Mouse (Mus musculus): Measurements from ENCODE around the gene Alg9.

The Alg9 gene

GRCm38 (mm10) chr9:50774991-50775612 lies at the start of gene Alg9, which contains the start of gene 1110032A03Rik:
Gene Alg9 (plus strand): TSS chr9:50775019.
Gene 1110032A03Rik (minus strand): TSS chr9:50775520.
- DNase-seq = peak; percentile 90

DNA sequence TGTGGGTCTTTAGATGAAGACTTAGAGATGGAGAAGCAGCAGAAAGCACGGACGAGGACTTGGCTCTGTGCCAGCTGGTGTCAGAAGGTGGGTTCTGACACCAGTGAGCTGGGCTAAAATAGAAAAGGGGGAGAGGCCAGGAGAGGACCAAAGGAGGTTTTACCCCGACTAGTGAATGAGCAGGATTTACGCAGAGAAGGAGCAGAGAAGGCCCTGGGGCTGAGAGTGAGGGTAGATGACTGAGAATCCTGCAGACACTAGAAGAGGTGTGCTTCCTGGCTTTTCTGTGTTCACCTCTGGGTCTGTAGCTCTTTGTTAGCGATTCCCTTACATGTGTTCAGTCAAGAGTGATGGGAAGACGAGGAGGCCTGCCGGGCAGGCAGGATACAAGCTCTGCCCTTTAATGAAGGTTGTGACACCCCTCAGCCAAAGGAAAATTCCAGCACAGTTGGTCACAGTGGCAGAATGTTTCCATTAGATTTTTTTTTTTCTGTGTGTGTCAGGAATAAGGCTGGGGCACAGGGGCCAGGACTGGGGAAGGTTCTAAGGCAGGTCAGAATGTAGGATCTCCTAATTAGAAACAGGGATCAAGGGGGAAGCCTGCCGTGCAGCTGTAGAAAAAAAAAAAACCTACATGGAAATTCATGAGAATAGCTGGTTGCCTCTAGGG lies 48.8 kb upstream of the Alg9 start:
- DNase-seq = no peak

DNA sequence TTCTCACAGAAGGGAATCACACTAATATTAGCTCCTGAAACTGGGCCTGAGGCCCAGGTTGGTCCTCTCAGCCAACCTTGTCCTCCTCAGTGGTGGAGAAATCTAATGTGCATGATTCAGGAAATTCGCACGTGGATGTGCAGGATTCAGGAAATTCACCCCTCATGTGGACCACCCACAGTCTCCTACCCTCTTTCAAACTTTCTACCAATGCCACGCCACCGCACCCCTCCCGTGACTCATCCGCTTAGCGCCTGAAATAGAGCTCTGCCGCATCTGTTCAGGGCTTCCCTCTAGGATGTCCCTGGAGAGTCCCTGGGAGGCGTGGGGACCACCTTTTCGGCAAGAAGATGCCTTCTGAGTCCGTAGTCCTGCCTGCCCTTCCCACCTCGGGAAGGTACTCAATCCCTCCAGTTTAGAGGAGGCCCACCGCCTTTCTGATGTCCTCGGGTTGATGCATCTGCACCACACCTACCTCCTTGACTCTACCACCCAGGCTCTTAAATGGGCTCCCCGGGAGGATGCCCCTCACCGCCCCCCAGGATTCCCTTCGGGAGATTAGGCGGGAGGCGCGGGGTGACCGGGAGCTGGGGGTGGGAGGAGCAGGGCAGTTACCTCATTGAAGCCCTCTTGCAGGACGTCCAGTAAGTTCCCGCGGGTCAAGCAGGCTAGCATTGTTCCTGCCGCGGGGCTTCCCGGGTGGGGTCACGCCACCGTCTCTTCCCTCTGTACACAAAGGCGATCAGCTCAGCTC lies 47.5 kb upstream of the Alg9 start:
- peak; percentile 84 for DNase-seq

DNA sequence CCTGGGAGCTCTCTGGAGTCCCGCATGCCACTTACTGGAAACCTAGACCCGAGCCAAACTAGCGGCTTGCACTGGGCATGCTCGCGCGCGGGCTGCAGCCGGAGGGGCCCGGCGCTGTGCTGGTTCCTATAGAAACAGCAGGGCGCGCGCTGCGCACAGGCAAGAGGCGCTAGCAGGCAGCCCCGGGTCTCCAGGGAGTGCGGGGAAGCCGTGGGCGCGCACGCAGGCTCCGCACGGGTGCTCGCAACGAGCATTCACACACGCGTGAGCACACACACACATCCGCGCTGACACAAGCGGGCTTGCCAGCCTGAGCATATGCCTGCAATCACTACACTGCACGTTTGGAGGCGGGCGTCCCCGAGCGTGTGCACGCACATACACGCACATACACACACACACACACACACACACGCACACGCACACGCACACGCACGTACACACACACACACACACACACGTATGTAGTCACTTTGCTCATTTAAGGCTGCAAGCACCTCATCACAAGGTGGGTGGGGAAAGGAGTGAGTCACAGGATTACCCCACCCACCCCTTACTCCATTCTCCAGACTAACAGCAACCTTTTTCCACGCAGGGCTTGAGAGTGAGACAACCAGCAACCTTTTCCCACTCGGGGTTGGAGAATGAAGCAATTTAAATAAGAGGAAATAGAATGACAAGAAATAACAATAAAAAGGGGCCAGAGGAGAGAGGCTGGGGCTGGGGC lies 46.7 kb upstream of the Alg9 start:
- peak; percentile 92 for DNase-seq

- DNase-seq = no peak
These were observed 45.2 kb upstream of the Alg9 start for GRCm38 (mm10) chr9:50729600-50729999.

DNA sequence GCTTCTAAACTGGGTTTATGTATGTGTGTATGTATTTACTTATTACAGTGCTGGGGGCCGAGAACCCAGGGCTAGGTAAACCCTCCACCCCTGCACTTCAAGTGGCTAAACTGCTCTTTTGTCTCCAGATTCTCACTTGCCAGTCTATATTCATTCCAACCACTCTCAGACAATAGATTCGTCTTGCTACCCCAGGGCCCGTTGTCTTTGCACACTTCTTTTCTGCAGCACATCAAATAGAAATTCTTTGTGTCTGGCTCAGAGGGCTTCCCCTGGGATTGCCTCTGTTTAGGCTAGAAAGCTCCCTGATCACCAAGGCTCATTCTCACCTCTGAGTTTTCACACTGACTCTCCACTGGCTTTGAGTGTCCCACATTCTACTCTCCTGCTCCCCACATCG lies 42.3 kb upstream of the Alg9 start:
- DNase-seq = no peak

- DNase-seq = peak; percentile 59
These were observed 39.8 kb upstream of the Alg9 start for GRCm38 (mm10) chr9:50734989-50735388.

DNA sequence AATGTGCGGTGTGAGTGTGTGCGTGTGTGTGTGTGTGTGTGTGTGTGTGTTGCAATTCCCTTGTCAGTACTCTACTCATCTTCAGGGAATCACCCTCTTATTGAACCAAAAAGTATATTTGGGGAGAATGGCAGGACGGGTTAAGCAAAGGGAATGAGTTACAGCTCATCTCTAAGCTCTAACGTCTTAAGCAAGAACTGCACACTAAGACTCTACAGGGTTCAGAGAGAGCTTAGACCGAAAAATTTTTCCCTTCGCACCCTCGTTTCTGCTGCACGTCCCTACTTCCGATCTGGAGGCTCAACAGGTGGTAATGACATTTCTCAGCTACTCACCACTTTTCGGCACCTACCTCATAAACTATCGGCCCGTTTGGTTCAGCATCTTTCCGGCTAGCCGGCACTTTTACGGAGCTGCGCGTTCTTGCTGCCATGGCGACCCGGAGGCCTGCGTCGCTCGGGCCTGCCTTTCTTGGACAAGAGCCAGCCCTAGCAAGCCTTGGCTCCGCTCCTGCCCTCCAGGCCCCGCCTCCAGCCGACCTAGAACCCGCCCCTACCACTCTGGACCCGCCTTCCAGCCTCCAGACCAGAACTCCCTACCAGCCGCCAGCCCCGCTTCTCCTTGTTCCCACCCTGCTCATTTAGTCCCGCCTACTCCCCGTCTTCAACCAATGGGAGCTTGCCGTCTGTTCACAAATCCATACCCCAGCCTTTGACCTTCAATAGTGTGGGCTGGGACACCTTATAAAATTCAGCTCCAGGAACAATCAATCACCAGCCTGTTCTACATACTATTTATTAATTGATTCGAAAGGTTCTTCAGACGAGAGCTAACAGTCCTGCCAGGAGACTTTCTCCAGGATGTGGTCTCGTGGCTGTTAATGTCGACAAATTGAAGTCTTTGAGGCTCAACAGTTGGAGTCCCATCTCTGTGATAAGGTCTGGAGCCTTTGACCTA lies 35.6 kb upstream of the Alg9 start, which contains the start of gene Dixdc1:
Dixdc1 (minus strand) TSS at position 604 of the 957 bp plus-strand sequence.
- peak; percentile 93 for DNase-seq

DNA sequence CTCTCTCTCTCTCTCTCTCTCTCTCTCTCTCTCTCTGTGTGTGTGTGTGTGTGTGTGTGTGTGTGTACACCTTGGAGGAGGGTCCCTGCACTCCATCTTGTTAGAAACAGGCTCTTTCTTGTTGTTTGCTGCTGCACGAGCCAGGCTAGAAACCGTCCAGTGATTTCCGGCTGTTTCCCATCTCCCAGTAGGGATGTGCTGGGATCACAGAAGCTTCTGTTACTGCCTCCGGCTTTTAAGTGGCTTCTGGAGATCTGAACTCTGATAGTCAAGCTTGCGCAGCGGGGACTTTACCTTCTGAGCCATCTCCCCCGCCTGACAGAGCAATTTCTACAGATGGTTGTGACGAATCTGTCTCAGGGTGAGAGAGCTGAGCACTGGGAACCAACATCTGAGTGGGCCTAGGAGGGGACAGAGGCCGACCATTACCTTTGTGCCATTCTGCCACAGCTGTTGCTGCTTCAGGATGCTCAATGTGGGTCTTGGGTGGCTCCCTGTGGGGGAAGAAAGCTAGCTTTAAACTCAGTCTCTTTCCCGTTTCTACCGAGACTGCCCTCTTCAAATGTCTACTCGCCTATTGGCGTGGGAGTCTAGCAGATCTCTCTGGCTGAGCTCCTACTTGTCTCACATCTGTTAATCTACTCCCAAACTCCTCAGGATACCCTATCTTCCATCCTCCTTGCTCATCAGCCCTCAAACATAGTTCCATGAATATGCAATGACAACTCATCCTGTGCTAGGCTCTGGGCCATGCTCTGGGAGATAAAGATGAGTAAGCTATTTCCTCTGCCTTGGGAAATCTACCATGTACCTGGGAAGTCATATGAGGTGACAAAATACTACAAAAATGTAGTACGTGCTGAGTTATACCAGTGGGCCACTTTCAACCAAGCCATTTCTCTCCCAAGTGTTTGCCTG lies 33.7 kb upstream of the Alg9 start:
- DNase-seq = peak; percentile 64

DNA sequence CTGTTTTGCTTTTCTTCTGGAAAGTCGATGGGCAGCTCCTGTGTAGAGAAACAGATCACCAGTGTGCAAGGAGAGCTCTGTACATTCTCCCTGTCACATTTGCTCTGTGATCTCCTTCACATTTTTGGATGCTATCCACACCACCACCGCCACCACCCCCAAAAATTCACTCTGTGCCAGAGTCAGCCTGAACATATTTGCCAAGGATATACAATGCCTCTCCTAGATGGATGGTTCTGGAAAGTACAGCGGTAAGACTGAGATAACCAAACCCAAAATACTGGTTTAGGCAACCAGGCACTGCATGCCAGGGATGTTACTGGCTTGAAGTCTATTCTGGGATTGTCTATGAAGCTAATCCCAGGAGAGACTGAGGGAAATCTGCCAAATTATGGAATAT lies 32.6 kb upstream of the Alg9 start:
- DNase-seq = no peak

DNA sequence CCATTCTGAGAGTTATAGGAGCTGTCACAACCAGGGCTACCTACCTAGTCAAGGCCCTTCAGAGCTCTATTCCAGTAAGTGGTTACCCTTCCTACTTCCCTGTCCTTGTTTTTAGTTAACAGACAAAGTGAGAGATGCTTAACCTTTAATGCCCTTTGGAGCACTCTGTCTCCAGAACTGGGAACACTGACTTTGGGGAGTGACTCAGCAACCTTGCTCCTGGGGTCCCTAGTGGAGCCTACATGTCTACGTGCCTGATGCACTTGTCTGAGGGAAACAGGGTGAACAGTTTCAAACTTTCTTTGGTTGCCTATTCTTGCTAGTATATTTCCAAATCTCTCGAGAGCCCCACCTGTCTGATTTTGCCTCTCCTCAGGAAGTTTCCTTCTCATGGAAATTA lies 32.1 kb upstream of the Alg9 start:
- DNase-seq = no peak

DNA sequence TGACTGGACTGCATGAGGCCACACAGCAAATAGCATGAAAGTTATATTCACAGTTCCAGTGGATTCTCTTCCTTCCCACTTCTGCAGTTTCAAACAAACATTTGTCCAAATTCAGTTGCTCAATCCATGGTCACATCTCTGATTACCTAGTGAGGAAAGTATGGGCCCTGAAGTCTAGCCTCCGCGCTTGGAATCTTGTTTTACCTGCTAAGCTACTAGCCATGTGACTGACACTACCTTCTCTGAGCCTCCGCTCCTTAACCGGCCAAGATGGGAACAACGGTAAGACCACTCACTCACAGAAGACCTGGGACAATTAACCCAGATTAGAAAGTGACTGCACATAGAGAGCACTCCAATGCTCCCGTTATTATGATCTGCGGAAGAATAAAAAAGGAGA lies 29.0 kb upstream of the Alg9 start:
- DNase-seq = no peak

- DNase-seq = no peak
These were observed 28.6 kb upstream of the Alg9 start, which contains the start of gene 2310030G06Rik for GRCm38 (mm10) chr9:50746214-50746677. Gene 2310030G06Rik (minus strand): TSS chr9:50746536.

DNA sequence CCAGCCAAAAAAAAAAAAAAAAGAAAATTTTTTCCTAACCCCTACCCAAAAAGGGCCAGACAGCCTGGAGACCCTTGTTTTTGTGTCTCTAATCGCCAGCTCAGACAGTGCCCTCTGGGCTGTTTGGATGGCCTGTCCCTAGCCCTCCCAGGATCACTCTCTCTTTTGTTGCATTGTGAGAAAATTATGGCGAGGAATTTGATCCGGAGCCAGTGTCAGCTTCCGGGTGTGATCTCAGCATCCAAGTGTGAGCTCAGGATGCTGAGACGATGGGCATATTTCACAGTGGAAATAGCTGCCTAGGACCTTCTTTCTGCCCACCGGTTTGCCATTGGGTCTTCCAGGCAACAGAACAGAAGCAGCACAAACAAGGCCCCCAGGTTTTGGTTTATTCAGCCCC lies 24.1 kb upstream of the Alg9 start:
- no peak for DNase-seq

DNA sequence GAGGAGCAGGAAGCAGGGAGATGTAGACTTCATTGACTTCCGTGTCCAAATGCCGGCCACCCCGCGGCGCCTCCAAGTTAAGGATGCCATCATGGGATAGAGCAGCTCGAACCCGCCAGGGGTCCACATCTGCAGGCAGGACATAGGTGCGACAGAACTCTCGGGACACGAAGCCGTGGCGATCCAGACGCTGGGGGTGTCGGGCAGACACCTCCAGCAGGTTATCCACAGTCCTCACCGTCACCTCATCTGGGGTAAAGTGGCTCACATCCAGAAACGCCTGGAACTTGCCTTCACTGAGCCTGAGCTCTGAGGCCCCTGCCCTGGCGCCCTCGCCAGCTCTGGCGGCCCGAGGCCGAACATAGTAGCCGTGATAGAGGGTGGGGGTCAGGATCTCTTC lies 23.5 kb upstream of the Alg9 start, which contains the start of gene Cryab:
Cryab (plus strand) TSS at position 3 of the 400 bp plus-strand sequence.
- no peak for DNase-seq

GRCm38 (mm10) chr9:50752054-50752602 lies 22.7 kb upstream of the Alg9 start, which contains the start of gene Hspb2:
Gene Hspb2 (minus strand): TSS chr9:50752354.
- no peak for DNase-seq

DNA sequence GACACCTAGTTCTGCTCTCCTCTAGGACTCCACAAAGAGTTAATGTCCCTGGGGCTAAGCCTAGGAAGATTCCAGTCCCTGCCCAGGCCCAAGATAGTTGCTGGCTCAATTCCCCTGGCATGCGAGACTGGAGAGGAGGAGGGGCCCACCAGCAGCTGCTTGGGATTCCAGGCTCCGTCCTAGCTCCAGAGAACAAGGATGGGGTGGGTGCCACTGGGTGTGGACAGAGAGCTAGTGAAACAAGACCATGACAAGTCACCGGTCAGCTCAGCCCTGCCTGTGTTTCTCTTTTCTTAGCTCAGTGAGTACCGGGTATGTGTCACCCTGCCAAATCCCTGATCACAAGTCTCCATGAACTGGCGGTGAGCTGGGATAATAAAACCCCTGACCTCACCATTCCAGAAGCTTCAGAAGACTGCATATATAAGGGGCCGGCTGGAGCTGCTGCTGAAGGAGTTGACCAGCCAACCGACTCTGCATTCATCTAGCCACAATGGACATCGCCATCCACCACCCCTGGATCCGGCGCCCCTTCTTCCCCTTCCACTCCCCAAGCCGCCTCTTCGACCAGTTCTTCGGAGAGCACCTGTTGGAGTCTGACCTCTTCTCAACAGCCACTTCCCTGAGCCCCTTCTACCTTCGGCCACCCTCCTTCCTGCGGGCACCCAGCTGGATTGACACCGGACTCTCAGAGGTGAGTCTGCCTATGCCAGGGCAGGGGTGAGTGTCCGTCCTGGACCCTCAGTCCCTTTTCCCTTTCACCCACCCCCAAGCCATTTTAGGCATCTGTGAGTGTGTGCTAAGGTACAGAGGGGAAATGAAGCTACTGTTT lies 21.8 kb upstream of the Alg9 start:
- DNase-seq = peak; percentile 87

- no peak for DNase-seq
These were observed 20.9 kb upstream of the Alg9 start for GRCm38 (mm10) chr9:50753947-50754346.

DNA sequence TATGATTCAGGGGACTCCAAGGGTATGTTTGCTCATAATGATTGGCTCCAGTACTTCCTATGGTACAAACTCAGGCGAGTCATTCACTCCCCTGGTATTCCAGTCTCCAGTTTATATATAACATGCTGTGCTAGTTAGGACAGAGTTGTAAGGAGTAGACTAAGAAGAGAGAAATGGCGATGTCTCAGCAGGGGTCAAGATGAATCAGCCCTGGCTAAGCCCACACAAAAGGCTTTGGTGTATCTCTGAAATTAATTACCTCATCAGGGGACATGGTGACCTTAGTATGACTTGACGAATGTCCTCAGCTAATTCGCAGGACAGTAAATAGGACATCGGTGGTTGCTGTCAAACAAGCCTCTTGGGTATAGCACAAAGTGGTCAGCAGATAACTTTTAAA lies 18.1 kb upstream of the Alg9 start:
- no peak for DNase-seq

All from right cerebral cortex, adult 18-20 months (tissue).